Mouse (Mus musculus) layer of hippocampus, adult 9-11 months (tissue): ENCODE measurements around the gene Parp3.

Experiments used
- DNase-seq: peaks from one replicate; pipeline ENCODE4 v3.0.0; 2022

Parp3 gene

DNA sequence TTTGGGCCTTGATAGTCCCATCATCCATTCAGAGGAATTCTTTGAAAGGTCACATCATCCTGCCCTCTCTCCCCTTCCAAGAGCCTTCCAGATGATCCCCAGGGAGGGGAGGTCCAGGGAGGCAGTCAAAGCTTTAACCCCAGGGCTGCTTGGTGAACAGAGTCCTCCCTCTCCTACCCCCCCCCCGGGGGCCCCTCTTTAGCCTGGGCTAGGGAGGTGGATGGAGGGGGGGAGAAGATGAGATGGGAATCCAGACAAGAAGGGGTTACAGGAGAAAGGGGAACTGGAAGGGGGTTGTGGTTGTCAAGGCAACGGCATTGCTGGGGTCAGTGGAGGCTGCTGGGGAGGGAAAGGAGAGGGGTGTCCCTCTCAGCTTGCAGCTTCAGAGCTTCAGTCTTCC lies 56.1 kb downstream of the Parp3 start:
- DNase-seq, result no peak
